Mouse (Mus musculus): Measurements from ENCODE around the gene Morc2b. TPM values are rescaled to one million over a fixed set of nuclear protein-coding genes. Genes with fewer than 3 reads are reported as not detected.

Gene Morc2b
- total and polyA plus RNA-seq, 3 experiments, result not detected

- no peak overlapping the region; the same call in 1 of the 2 replicates for H3K27ac ChIP-seq (ENCODE audit: insufficient read depth, low read depth)
- H3K4me1 ChIP-seq (ENCODE audit: control insufficient read depth in 1 of 2, insufficient read depth in 2 of 2), result peaks cover 7 to 25% of the 10 kb centered on the region in 2 experiments; a peak in 3 of 4 replicates
- no peak for DNase-seq (ENCODE audit: extremely low read depth)
- H3K36me3 ChIP-seq (replicated peaks in 1 of 2; ENCODE audit: control insufficient read depth in 1 of 2, insufficient read depth in 1 of 2, low read length in 1 of 2), result no peaks in the 10 kb centered on the region
- in situ Hi-C loops (cut with MboI; ENCODE audit: low pct_ligation_motif_present, low pct_unique_long_range_greater_than_20kb, low sequenced_read_pairs), result no loop called here
- no peaks in the 10 kb centered on the region for H3K9me3 ChIP-seq (replicated peaks; ENCODE audit: low read length)
- peak overlapping the region; percentile 39; the same call in 1 of the 2 replicates for H3K4me2 ChIP-seq (ENCODE audit: insufficient read depth, low read depth, poor library complexity, severe bottlenecking)
- peaks cover 6% of the 10 kb centered on the region; the same call in 1 of the 2 replicates for H3K79me2 ChIP-seq (replicated peaks; ENCODE audit: control insufficient read depth, extremely low read depth, insufficient read depth, poor library complexity, severe bottlenecking)
- no peak overlapping the region for H3K4me3 ChIP-seq (replicated peaks in 1 of 3; ENCODE audit: low read depth in 2 of 3, low read length in 2 of 3, poor library complexity in 1 of 3)
- dilution Hi-C loops (cut with MboI; ENCODE audit: extremely low pct_ligation_motif_present, extremely low pct_unique_long_range_greater_than_20kb, low sequenced_read_pairs), result no loop called here
- no peak for TF ChIP-seq JUN (IDR thresholded peaks at IDR 0.05; ENCODE audit: insufficient read depth, low read depth, low read length)
- TF ChIP-seq ZC3H11A (IDR thresholded peaks at IDR 0.05; ENCODE audit: low read depth, low read length), result no peak
- no peak for TF ChIP-seq ELF1 (IDR thresholded peaks at IDR 0.05; ENCODE audit: low read depth, low read length)
- TF ChIP-seq GABPA (IDR thresholded peaks at IDR 0.05; ENCODE audit: insufficient replicate concordance, low read depth, low read length), result no peak
- TF ChIP-seq SMC3 (IDR thresholded peaks at IDR 0.05; ENCODE audit: low read depth, low read length), result no peak
- 0 out of 2 replicates have a peak overlapping the region, but pooled peaks have one; percentile 3 for H3K9ac ChIP-seq (ENCODE audit: insufficient read depth, low read depth)
- no peaks in the 10 kb centered on the region for H3K27me3 ChIP-seq (replicated peaks)
These were observed 47.9 kb downstream of the Morc2b start for GRCm38 (mm10) chr17:33091630-33092029.

GRCm38 (mm10) chr17:33089220-33089949 lies 50.1 kb downstream of the Morc2b start, which contains the start of gene Zfp563:
TSS of gene Zfp563 (plus strand) at chr17:33089310.
- Histone ChIP-seq H3K36me3 (replicated peaks in 1 of 2; ENCODE audit: control insufficient read depth in 1 of 2, insufficient read depth in 1 of 2, low read length in 1 of 2) (no peaks in the 10 kb centered on the region), H3K9ac (ENCODE audit: insufficient read depth, low read depth) (peak within 1 kb of the TSS; percentile 73), H3K4me2 (ENCODE audit: insufficient read depth, low read depth, poor library complexity, severe bottlenecking) (peak within 1 kb of the TSS; percentile 71), H3K4me1 (ENCODE audit: control insufficient read depth in 1 of 2, insufficient read depth in 2 of 2) (peaks cover 7 to 25% of the 10 kb centered on the region in 2 experiments; a peak in 3 of 4 replicates), H3K4me3 (replicated peaks in 1 of 3; ENCODE audit: low read depth in 2 of 3, low read length in 2 of 3, poor library complexity in 1 of 3) (peak within 1 kb of the TSS; percentile 66 to 87 (median 74)), H3K27ac (ENCODE audit: insufficient read depth, low read depth) (peak within 1 kb of the TSS; percentile 83), H3K9me3 (replicated peaks; ENCODE audit: low read length) (no peaks in the 10 kb centered on the region), H3K79me2 (replicated peaks; ENCODE audit: control insufficient read depth, extremely low read depth, insufficient read depth, poor library complexity, severe bottlenecking) (peaks cover 6% of the 10 kb centered on the region; the same call in 1 of the 2 replicates), H3K27me3 (replicated peaks) (no peaks in the 10 kb centered on the region)
- DNase-seq (ENCODE audit: extremely low read depth), result peak; percentile 89
- dilution Hi-C loops (cut with MboI; ENCODE audit: extremely low pct_ligation_motif_present, extremely low pct_unique_long_range_greater_than_20kb, low sequenced_read_pairs) (no loop called here), in situ Hi-C loops (cut with MboI; ENCODE audit: low pct_ligation_motif_present, low pct_unique_long_range_greater_than_20kb, low sequenced_read_pairs) (no loop called here)
- no peak for TF ChIP-seq EP300 (IDR thresholded peaks at IDR 0.05; ENCODE audit: low read length)
- no peak for TF ChIP-seq MEF2A (IDR thresholded peaks at IDR 0.05; ENCODE audit: borderline replicate concordance, low read depth, low read length)
- TF ChIP-seq HCFC1 (IDR thresholded peaks at IDR 0.05; ENCODE audit: low read depth, low read length), result peak; percentile 89
- no peak for TF ChIP-seq RCOR1 (conservative IDR thresholded peaks at IDR 0.05; ENCODE audit: low read depth, low read length)
- no peak; the same call in 1 of the 2 replicates for TF ChIP-seq BHLHE40 (IDR thresholded peaks at IDR 0.05; ENCODE audit: low read depth, low read length)
- TF ChIP-seq MXI1 (IDR thresholded peaks at IDR 0.05; ENCODE audit: low read depth, low read length), result peak; percentile 59; the same call in 1 of the 2 replicates
- no peak for TF ChIP-seq MYC (IDR thresholded peaks at IDR 0.05; ENCODE audit: low read depth, low read length)
- TF ChIP-seq MAX (IDR thresholded peaks at IDR 0.05; ENCODE audit: low read length), result no peak
- no peak for TF ChIP-seq ETS1 (conservative IDR thresholded peaks at IDR 0.05; ENCODE audit: low read depth, low read length)
- TF ChIP-seq PAX5 (IDR thresholded peaks at IDR 0.05; ENCODE audit: low read length), result no peak
- no peak for TF ChIP-seq IRF4 (IDR thresholded peaks at IDR 0.05; ENCODE audit: low read depth, low read length)
- TF ChIP-seq CTCF (conservative IDR thresholded peaks at IDR 0.05 in 1 of 2, IDR thresholded peaks at IDR 0.05 in 1 of 2; ENCODE audit: low read depth in 2 of 2, low read length in 2 of 2), result peak in 1 of 2 experiments; percentile 18; a peak in 1 of 4 replicates
- TF ChIP-seq ELF1 (IDR thresholded peaks at IDR 0.05; ENCODE audit: low read depth, low read length), result peak; percentile 52
- TF ChIP-seq CHD1 (IDR thresholded peaks at IDR 0.05; ENCODE audit: low read depth, low read length), result no peak
- TF ChIP-seq MAFK (IDR thresholded peaks at IDR 0.05; ENCODE audit: insufficient replicate concordance, low read length), result no peak
- peak; percentile 57; the same call in 1 of the 2 replicates for TF ChIP-seq CHD2 (IDR thresholded peaks at IDR 0.05; ENCODE audit: low read length)
- TF ChIP-seq POLR2A (IDR thresholded peaks at IDR 0.05; ENCODE audit: low read depth, low read length), result peak; percentile 52
- TF ChIP-seq UBTF (IDR thresholded peaks at IDR 0.05; ENCODE audit: low read depth, low read length), result no peak
- no peak for TF ChIP-seq E2F4 (IDR thresholded peaks at IDR 0.05; ENCODE audit: insufficient replicate concordance, low read depth, low read length)
- TF ChIP-seq NRF1 (IDR thresholded peaks at IDR 0.05; ENCODE audit: low read depth, low read length), result peak; percentile 68
- peak; percentile 58; the same call in 1 of the 2 replicates for TF ChIP-seq SIN3A (IDR thresholded peaks at IDR 0.05; ENCODE audit: low read length)
- no peak for TF ChIP-seq MAZ (IDR thresholded peaks at IDR 0.05; ENCODE audit: low read depth, low read length)
- TF ChIP-seq NELFE (IDR thresholded peaks at IDR 0.05; ENCODE audit: low read depth, low read length), result no peak; the same call in 1 of the 2 replicates
- TF ChIP-seq TCF12 (IDR thresholded peaks at IDR 0.05; ENCODE audit: low read depth, low read length), result peak; percentile 56; the same call in 1 of the 2 replicates
- TF ChIP-seq POLR2AphosphoS2 (IDR thresholded peaks at IDR 0.05; ENCODE audit: low read depth, low read length), result no peak
- TF ChIP-seq RAD21 (IDR thresholded peaks at IDR 0.05; ENCODE audit: low read depth, low read length), result no peak
- TF ChIP-seq SMC3 (IDR thresholded peaks at IDR 0.05; ENCODE audit: low read depth, low read length), result no peak; the same call in 1 of the 2 replicates
- no peak for TF ChIP-seq GABPA (IDR thresholded peaks at IDR 0.05; ENCODE audit: insufficient replicate concordance, low read depth, low read length)
- peak; percentile 30 for TF ChIP-seq USF1 (IDR thresholded peaks at IDR 0.05; ENCODE audit: low read depth, low read length)

Data from CH12.LX (cell line).